Mouse (Mus musculus) E14TG2a.4 (cell line): ENCODE data around the gene Sugp1.

Experiments used
- CTCF ChIP-seq: conservative IDR thresholded peaks from 2 replicates; pipeline ENCODE4 v1.5.1; 2014; ENCODE audit warnings: low read length
- NANOG ChIP-seq: IDR thresholded peaks from 2 replicates; pipeline ENCODE4 v1.6.1; 2014; ENCODE audit warnings: borderline replicate concordance, low read length, mixed read lengths

- TF ChIP-seq CTCF (no peak), NANOG (no peak)
Measured at GRCm38 (mm10) chr8:70023596-70023995, 19.0 kb upstream of the Sugp1 start.
